Mouse (Mus musculus): ENCODE data around the gene Phactr2.

Phactr2 gene

DNA sequence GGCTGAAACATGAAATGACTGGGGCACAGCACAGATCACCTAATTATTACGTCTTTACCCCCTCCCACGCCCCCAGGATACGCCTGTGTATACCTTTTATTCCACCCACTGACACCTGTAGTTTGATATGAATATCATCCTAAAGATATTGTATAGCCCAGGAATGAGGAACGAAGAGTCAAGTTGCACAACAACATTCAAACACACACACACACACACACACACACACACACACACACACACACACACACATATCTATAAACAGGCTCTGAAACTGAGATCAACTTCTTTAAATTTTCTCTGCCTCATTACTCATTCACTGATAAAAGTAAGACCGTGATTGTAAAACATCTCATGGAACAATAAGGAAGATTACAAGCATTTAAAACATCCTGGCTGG is 197.9 kb downstream of the Phactr2 start:
- in situ Hi-C loops (cut with MboI), result no loop called here

DNA sequence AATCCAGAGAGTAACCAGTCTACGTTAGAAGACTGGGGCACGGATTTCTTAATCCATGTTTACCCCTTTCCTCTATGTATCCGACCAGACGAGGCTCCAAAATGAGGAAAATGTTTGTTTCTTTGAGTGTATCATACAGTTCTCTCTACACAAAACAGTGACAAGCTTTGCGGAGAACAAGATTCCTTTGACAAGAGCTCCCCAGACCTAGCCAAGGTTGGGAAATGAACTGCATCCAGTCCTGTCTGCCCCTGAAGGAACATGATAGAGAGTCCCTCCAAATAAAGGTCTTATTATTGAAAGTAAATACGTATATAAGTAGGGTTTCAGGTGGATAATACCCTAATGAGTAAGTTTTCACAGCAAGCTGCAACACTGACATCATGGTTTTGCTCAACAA is 199.1 kb downstream of the Phactr2 start:
- in situ Hi-C loops (cut with MboI), result no loop called here

GRCm38 (mm10) chr10:13274699-13275098 is 199.5 kb downstream of the Phactr2 start:
- in situ Hi-C loops (cut with MboI), result no loop called here

DNA sequence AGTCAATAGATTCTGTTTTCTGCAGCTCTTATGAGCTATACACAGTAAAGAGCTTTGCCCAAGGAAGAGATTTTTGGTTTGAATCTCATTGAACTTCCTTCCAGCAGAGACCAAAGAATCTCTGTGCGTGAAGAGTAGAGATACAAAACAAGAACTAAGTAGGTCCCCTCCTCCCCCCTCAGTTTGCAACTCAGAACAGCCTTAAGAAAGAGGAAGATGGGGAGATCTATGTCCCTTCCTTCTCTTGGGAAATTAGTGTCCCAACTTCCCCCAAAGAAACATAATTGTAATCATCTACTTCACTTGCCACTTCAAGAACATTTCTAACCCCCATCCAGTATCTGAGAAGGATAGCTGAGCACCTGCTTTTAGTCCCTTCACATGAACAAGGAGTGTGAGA is 200.5 kb downstream of the Phactr2 start:
- in situ Hi-C loops (cut with MboI), result no loop called here

DNA sequence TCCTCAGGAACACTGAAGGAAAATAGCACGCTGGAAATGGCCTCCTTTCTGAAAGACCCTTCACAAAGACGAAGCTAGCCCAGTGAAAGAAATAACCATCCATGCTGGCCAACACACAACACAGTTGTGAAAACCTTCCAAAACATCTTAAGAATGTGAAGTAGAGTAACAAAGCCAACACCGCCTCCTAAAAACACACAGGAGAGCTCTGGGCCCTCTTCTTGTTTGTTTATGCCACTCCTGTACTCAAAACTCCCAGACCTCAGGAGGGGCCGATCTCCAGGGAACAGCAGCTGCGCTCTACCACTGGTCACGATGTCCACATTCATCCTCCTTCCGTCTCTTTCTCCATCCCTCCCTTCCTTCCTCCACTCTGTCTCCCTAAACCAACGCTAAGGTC is 202.5 kb downstream of the Phactr2 start:
- in situ Hi-C loops (cut with MboI), result no loop called here

DNA sequence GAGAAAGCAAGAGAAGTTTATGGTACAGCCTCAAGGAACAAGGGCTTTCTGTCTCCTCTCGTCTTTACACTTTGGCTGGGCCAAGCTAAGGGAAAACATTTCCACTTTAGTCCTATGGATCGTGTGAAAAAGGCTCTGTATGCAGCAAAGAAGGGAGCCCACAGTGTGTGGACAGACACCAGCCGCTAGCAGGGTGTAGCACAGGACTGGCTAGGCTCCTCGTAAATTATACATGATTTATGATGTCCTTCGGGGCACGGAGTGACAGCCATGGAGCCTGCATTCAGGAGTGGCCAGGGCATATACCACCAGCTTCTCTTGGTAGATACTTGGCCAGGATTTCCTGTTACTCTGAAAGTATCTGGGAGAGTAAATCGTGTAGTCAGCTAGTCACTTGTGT is 203.1 kb downstream of the Phactr2 start:
- in situ Hi-C loops (cut with MboI), result no loop called here

GRCm38 (mm10) chr10:13270270-13270669 is 203.9 kb downstream of the Phactr2 start:
- in situ Hi-C loops (cut with MboI), result no loop called here

- in situ Hi-C loops (cut with MboI), result no loop called here
Measured at GRCm38 (mm10) chr10:13259251-13259650, 215.0 kb downstream of the Phactr2 start.

- in situ Hi-C loops (cut with MboI), result no loop called here
Measured at GRCm38 (mm10) chr10:13256196-13256595, 218.0 kb downstream of the Phactr2 start.

GRCm38 (mm10) chr10:13250280-13250679 is 223.9 kb downstream of the Phactr2 start:
- in situ Hi-C loops (cut with MboI), result no loop called here

DNA sequence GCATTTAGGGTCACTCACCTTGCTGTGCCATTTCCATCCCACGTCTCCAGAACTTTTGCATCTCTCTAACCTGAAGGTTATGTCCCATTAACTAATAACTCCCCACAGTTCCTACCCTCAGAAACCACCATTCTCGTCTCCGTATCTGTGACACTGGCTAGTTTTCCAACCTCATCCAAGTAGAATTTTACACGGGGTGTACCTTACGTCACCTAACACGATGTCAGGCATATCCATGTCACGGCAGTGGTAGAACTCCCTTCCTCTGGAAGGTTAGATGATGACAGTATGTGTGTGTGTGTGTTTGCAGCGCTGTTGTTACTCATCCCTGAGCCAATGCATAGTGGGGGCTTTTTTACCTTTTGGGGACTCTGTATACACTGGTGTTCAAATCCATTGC is 225.1 kb downstream of the Phactr2 start:
- in situ Hi-C loops (cut with MboI), result no loop called here

DNA sequence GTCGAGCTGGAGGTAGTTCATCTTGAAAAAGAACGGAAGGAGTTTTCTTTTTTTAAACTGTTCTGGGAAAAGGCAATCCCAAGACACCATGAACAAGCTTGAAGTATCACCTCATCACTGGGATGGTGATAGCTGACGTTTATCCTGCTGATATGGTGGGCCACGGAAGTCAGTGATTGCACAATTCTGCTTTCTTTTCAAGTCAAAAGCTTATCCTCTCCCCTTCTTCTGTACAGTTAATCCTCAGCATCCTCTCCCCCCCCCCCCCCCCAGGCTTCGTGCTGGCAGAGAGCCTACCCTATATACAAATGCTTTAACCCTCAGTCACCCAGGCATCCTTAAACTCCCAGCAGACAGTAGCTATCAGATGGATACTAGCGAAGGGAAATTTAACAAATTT is 228.5 kb downstream of the Phactr2 start:
- in situ Hi-C loops (cut with MboI), result no loop called here

DNA sequence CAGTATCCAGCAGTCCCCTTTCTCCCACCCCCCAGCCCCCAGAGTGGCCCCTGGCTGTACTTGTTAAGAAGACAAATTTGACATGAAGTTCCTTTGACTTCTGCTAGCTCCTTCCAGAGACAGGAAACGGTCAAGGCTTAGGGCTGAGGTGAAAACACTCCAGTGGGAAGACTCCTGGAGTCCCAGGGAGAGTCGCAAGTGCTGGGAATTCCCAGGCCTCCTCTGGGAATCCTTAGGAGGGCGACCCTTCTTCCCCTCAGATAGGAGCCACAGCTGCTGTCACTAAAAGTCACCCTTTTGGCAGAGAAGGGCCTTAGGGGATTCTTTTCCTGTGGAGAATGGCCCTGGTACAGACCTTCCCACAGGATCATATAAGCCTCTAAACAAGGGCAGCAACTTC is 230.0 kb downstream of the Phactr2 start:
- in situ Hi-C loops (cut with MboI), result no loop called here

DNA sequence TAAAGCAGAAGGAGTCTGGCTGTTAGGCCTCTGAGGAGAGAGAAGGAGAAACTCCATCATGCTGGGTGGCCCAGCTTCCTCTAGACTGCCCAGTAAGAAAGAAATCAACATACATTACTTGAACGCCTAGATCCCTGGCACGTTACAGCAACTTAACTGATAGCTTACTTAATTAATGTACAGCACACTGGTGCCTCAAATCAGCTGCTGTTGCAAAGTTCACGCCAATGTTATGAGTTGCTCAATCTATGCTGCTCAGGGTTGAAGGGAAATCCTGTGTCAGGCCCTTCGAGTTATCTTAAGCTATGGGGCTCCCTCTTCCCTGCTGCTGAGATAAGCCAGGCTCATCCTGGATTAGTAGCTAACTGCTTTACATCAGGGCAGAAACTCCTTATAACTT is 233.8 kb downstream of the Phactr2 start:
- in situ Hi-C loops (cut with MboI), result no loop called here

DNA sequence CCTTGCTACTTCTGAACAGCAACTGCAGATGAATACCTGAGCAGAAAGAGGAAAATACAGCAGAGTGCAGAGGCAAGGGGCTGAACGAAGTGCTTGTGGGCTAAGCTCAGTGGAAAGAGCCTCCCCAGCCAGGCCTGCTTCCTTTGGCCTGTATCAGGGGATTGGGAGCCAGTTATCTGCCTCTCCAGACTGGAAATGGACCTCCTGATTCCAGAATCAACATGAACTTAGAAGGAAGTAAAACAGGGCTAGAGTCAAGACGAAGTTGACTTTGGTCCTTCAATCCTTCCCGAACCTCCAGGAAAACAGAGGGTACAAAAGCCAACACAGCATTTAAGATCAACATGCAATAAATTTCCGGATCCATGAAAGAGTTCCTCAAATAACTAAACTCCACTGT is 236.0 kb downstream of the Phactr2 start:
- in situ Hi-C loops (cut with MboI), result no loop called here

GRCm38 (mm10) chr10:13236866-13237265 is 237.3 kb downstream of the Phactr2 start:
- in situ Hi-C loops (cut with MboI), result no loop called here

DNA sequence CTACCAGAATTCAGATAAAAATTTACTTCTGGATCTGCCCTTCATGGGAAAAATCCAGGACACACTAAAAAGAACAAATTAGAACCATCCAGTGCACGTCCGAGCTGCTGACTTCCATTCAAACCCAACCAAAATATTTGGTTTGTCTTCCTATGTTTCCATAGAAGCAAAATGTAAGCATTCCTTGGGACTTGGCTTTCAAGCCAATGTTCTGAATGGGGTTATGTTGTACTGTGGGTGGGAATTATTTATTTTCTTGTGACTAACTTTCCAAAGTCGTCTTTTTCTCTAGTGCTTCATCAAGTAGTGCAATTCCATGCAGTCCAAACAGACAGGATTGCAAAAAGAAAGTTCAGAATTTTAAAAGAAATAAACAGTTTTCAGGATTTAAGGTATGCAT is 239.7 kb downstream of the Phactr2 start:
- in situ Hi-C loops (cut with MboI), result no loop called here

- in situ Hi-C loops (cut with MboI), result no loop called here
Measured at GRCm38 (mm10) chr10:13233941-13234340, 240.3 kb downstream of the Phactr2 start.

GRCm38 (mm10) chr10:13233143-13233622 is 241.0 kb downstream of the Phactr2 start:
- in situ Hi-C loops (cut with MboI), result no loop called here

- in situ Hi-C loops (cut with MboI), result no loop called here
Measured at GRCm38 (mm10) chr10:13232443-13233142, 241.6 kb downstream of the Phactr2 start.

GRCm38 (mm10) chr10:13230716-13231115 is 243.5 kb downstream of the Phactr2 start:
- in situ Hi-C loops (cut with MboI), result no loop called here

DNA sequence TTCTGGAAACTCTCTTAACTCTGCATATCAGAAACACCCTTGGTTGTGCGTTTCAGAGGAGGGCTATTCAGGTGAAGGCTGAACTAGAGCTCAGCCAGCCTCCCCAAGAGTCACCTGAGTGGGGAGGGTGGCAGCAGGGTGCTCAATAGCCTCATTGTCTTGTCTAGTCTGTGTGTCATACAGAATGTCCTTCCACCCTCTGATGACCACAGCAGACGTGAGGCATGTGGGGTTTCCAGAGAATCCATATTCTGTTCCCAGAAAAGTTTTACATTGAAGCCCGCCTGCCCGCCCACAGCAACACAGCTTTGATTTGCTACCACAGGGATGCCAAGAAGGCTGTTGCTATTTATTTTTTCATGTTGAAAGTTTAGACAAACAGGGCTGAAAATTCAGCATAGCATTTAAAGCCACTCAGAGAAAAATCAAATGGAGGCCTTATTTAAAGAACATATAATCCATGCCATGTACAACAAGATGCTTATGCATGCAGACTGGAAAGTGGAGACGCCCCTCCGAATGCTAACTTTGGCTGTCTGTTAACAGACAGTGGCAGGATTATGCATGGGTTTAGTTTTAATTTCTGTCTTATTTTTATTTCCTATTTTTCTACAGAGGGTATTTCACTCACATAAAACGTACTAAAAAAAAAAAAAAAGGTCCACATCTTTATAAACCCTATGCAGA is 248.7 kb downstream of the Phactr2 start:
- in situ Hi-C loops (cut with MboI), result no loop called here

DNA sequence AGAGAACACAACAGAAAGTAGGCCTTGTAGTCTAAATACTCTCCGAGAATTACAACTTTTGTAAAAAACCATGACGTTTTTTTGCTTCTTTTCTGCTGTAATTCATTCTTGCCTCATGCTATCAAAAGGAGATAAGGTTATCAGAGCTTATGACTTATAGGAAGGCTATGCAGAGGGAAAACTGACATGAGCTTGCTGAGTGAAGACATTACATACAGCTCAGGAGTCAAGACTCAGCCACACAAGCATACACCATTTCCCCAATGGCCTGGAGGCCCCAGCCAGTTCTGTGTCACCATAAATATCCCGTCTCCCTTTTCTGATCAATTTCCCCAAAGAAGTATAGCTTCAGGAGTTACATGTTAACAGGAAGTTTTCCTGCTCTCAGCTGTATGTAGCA is 252.1 kb downstream of the Phactr2 start:
- in situ Hi-C loops (cut with MboI), result no loop called here

DNA sequence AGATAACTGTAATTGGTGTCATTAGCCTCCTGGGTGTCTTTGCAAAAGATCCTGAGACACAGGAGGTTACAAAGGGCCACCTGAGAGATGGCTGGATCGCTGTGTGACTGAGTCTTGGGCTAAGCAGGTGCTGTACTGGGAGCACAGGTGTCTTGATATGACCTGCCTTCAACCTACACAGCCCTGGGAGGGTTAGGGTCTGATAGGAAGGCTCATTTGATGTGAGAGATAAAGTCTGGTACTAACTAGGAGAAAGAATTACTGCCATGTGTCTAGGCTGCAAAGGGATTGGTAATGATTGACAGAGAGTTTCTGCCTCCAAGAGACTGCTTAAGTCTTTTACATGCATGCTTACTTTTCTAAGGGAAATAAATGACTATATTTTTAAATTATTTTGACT is 254.2 kb downstream of the Phactr2 start:
- in situ Hi-C loops (cut with MboI), result no loop called here
